Mouse (Mus musculus): Measurements from ENCODE around the gene Gm10135.

- TF ChIP-seq MAFK (IDR thresholded peaks at IDR 0.05; ENCODE audit: insufficient replicate concordance, low read length) (no peak), E2F4 (IDR thresholded peaks at IDR 0.05; ENCODE audit: insufficient replicate concordance, low read depth, low read length) (no peak), MXI1 (IDR thresholded peaks at IDR 0.05; ENCODE audit: low read depth, low read length) (no peak), POLR2A (IDR thresholded peaks at IDR 0.05; ENCODE audit: low read depth, low read length) (no peak), HCFC1 (IDR thresholded peaks at IDR 0.05; ENCODE audit: low read depth, low read length) (no peak), ETS1 (conservative IDR thresholded peaks at IDR 0.05; ENCODE audit: low read depth, low read length) (no peak), EP300 (IDR thresholded peaks at IDR 0.05; ENCODE audit: low read length) (no peak), MYC (IDR thresholded peaks at IDR 0.05; ENCODE audit: low read depth, low read length) (no peak), ZNF384 (IDR thresholded peaks at IDR 0.05; ENCODE audit: low read depth, low read length) (peak; percentile 10; the same call in 1 of the 2 replicates), CTCF (conservative IDR thresholded peaks at IDR 0.05 in 1 of 2, IDR thresholded peaks at IDR 0.05 in 1 of 2; ENCODE audit: low read depth in 2 of 2, low read length in 2 of 2) (peak; percentile 85 to 89), ZC3H11A (IDR thresholded peaks at IDR 0.05; ENCODE audit: low read depth, low read length) (peak; percentile 31; the same call in 1 of the 2 replicates), NRF1 (IDR thresholded peaks at IDR 0.05; ENCODE audit: low read depth, low read length) (no peak)
These were observed 9.6 kb upstream of the Gm10135 start for GRCm38 (mm10) chr5:72984091-72984490.
